9 mouse cellular contexts compared by ENCODE assay signal in genomic region chr9:124438686-124439346, GRCm38 (mm10). TPM values are rescaled to one million over a fixed set of nuclear protein-coding genes. Genes with fewer than 3 reads are reported as not detected.
DNase-seq lines count a peak whose midpoint lies in the region; ATAC-seq and TF ChIP-seq lines count a peak whose summit lies in the region.
"Had no signal": no experiment of that assay in that cellular context is flagged by ENCODE, and none has a peak within 500 bp of the region (broad histone marks: within the 10 kb centered on the region; RNA-seq: fewer than 3 reads in every experiment).

No protein-coding gene starts in this region.

- H3K36me3 ChIP-seq in limb, embryonic 14.5 days (ENCODE audit: control insufficient read depth, insufficient read depth, low read length), result peaks cover 37% of the 10 kb centered on the region
- peaks cover 31% of the 10 kb centered on the region for H3K36me3 ChIP-seq in neural tube, embryonic 11.5 days (ENCODE audit: control insufficient read depth, insufficient read depth, low read length)

- no peak overlapping the region for H3K4me2 ChIP-seq in limb, embryonic 14.5 days (replicated peaks; ENCODE audit: low read depth, low read length, severe bottlenecking)
- H3K4me2 ChIP-seq in neural tube, embryonic 11.5 days (ENCODE audit: low read depth), result no peak overlapping the region

- 97% methylated on average over 21 of the region's 22 CpGs for WGBS in limb, embryonic 14.5 days
- WGBS in neural tube, embryonic 11.5 days, result 97% methylated on average over 20 of the region's 22 CpGs

- H3K9me3 ChIP-seq in limb, embryonic 14.5 days (ENCODE audit: control insufficient read depth, low read length), result peaks cover 36% of the 10 kb centered on the region
- H3K9me3 ChIP-seq in neural tube, embryonic 11.5 days (ENCODE audit: control insufficient read depth, low read length), result peaks cover 10% of the 10 kb centered on the region

- DNase-seq in layer of hippocampus, adult 11-12 months (ENCODE audit: low spot score), result peak; percentile 13
- DNase-seq in layer of hippocampus, adult 9-10 months (ENCODE audit: low spot score), result no peak
- DNase-seq in MEL-GATA-1-ER (ENCODE audit: extremely low read depth, low read depth), result peak; percentile 2
- peak; percentile 24 to 30 for DNase-seq in cerebellum, postnatal 10 days
- DNase-seq in induced T-regulatory cell, adult 2 months (ENCODE audit: low read depth), result peak; percentile 54
- no peak for DNase-seq in limb, embryonic 14.5 days (ENCODE audit: low spot score)
- DNase-seq in neural tube, embryonic 11.5 days (ENCODE audit: low spot score), result peak; percentile 10

- TF ChIP-seq POLR2A in limb, embryonic 14.5 days (IDR thresholded peaks at IDR 0.05; ENCODE audit: borderline replicate concordance, extremely low read depth, insufficient read depth, insufficient read length), result no peak

- no peak overlapping the region for H3K4me3 ChIP-seq in limb, embryonic 14.5 days (replicated peaks; ENCODE audit: low read length)
- no peak overlapping the region for H3K4me3 ChIP-seq in neural tube, embryonic 11.5 days (ENCODE audit: low read depth, low read length)

- no peak overlapping the region for H3K9ac ChIP-seq in limb, embryonic 14.5 days (ENCODE audit: low read depth, low read length, severe bottlenecking)
- no peak overlapping the region for H3K9ac ChIP-seq in neural tube, embryonic 11.5 days (ENCODE audit: low read length)

- ATAC-seq in limb, embryonic 14.5 days (ENCODE audit: low FRiP score, low read depth), result peak; percentile 4; the same call in 1 of the 2 replicates
- no peak for ATAC-seq in neural tube, embryonic 11.5 days (ENCODE audit: insufficient read depth, low FRiP score, low TSS enrichment)
- no peak for ATAC-seq in activated CD4-positive, CD25-positive, alpha-beta regulatory T cell, adult 4 months

- no peak overlapping the region for H3K27ac ChIP-seq in limb, embryonic 14.5 days (replicated peaks; ENCODE audit: low read depth, low read length)
- H3K27ac ChIP-seq in neural tube, embryonic 11.5 days (ENCODE audit: low read depth, low read length), result no peak overlapping the region

- H3K4me1 ChIP-seq in limb, embryonic 14.5 days (ENCODE audit: control insufficient read depth, insufficient read depth, low read length), result no peaks in the 10 kb centered on the region
- H3K4me1 ChIP-seq in neural tube, embryonic 11.5 days (ENCODE audit: control insufficient read depth, insufficient read depth, low read length), result no peaks in the 10 kb centered on the region

- H3K27me3 ChIP-seq in limb, embryonic 14.5 days (ENCODE audit: control insufficient read depth, insufficient read depth, low read length), result no peaks in the 10 kb centered on the region
- H3K27me3 ChIP-seq in neural tube, embryonic 11.5 days (ENCODE audit: control insufficient read depth, insufficient read depth, low read length), result no peaks in the 10 kb centered on the region

RNA-seq across cellular contexts. Expression of gene Ppp2r3d, which starts 37.9 kb away (rescaled TPM):
- 301 and 417 TPM in 2 replicates for polyA plus RNA-seq in limb, embryonic 14.5 days (2012; rRNA removed)
- polyA plus RNA-seq in limb, embryonic 14.5 days (2014; fragmentation: Nextera tagmentation; extraction: Ambion mirVana), result 119 and 129 TPM in 2 replicates
- 126 and 133 TPM in 2 replicates for polyA plus RNA-seq in neural tube, embryonic 11.5 days (2014; fragmentation: Nextera tagmentation; extraction: Ambion mirVana)
- polyA plus RNA-seq in activated CD4-positive, CD25-positive, alpha-beta regulatory T cell, adult 4 months (2017; shearing (Covaris generic)), result 10 to 100 TPM; 11.5 to 12.8 TPM

RNA-seq across cellular contexts. Expression of gene Gm21836, which starts 54.8 kb away (rescaled TPM):
- polyA plus RNA-seq in limb, embryonic 14.5 days (2012; rRNA removed), result not detected in 2 replicates
- polyA plus RNA-seq in limb, embryonic 14.5 days (2014; fragmentation: Nextera tagmentation; extraction: Ambion mirVana), result not detected in 2 replicates
- polyA plus RNA-seq in neural tube, embryonic 11.5 days (2014; fragmentation: Nextera tagmentation; extraction: Ambion mirVana), result not detected in 2 replicates
- polyA plus RNA-seq in activated CD4-positive, CD25-positive, alpha-beta regulatory T cell, adult 4 months (2017; shearing (Covaris generic)), result not detected
- polyA plus RNA-seq: liver, adult 2 months had no signal

Comparison
In these comparisons a context has a peak if more than half of its experiments do, and no peak if none do; other contexts are left out.
1. DNase-seq: peak in layer of hippocampus, adult 11-12 months (single experiment), MEL-GATA-1-ER (single experiment), cerebellum, postnatal 10 days (2 of 2), induced T-regulatory cell, adult 2 months (single experiment) and neural tube, embryonic 11.5 days (single experiment); none in layer of hippocampus, adult 9-10 months (single experiment) and limb, embryonic 14.5 days (single experiment).